Mouse (Mus musculus) intestine, embryonic 15.5 days (tissue): ENCODE results near the gene Cntnap4. TPM values are rescaled to one million over a fixed set of nuclear protein-coding genes. Genes with fewer than 3 reads are reported as not detected.

Source experiments
- ATAC-seq: fragments of 200-750 bp; cut with Nextera tagmentation; 2 replicates; pipeline ENCODE4 v1.8.0; 2017; ENCODE audit warnings: moderate TSS enrichment, moderate library complexity
- H3K27ac ChIP-seq: fragments of 300-500 bp; sonication (generic); 2 replicates; pipeline ENCODE4 v1.5.1; 2015; ENCODE audit warnings: mild to moderate bottlenecking, inconsistent platforms
- H3K27me3 ChIP-seq: fragments of 300-500 bp; sonication (generic); replicated peaks from 2 replicates; pipeline ENCODE4 v1.6.1; 2015; ENCODE audit warnings: inconsistent platforms
- H3K36me3 ChIP-seq: fragments of 300-500 bp; sonication (generic); 2 replicates; pipeline ENCODE4 v1.6.1; 2015; ENCODE audit warnings: inconsistent platforms
- H3K4me1 ChIP-seq: fragments of 300-500 bp; sonication (generic); replicated peaks from 2 replicates; pipeline ENCODE4 v1.6.1; 2015; ENCODE audit warnings: inconsistent platforms
- H3K4me2 ChIP-seq: fragments of 300-500 bp; sonication (generic); replicated peaks from 2 replicates; pipeline ENCODE4 v1.6.1; 2015; ENCODE audit warnings: mild to moderate bottlenecking, inconsistent platforms
- H3K4me3 ChIP-seq: fragments of 300-500 bp; sonication (generic); replicated peaks from 2 replicates; pipeline ENCODE4 v1.5.1; 2015; ENCODE audit warnings: inconsistent platforms
- H3K9ac ChIP-seq: fragments of 300-500 bp; sonication (generic); 2 replicates; pipeline ENCODE4 v1.6.1; 2015; ENCODE audit warnings: inconsistent platforms
- H3K9me3 ChIP-seq: fragments of 300-500 bp; sonication (generic); 2 replicates; pipeline ENCODE4 v1.6.1; 2016; ENCODE audit warnings: inconsistent platforms
- WGBS: fragments of 180-500 bp; shearing (Covaris S2); methylation state at CpG from one replicate; pipeline ENCODE4 v1.1.7; 2015; 5-methylcytosine and 5-hydroxymethylcytosine counted together
- polyA plus RNA-seq: library from polyadenylated mRNA; unstranded; fragments of >200 nt; fragmentation: Nextera tagmentation; extraction: Ambion mirVana; gene quantifications from 2 replicates; pipeline ENCODE4 v1.2.1, GENCODE M21; 2015

Cntnap4 gene
- polyA plus RNA-seq, 1 experiment from 2014 or later = 1.3 TPM

DNA sequence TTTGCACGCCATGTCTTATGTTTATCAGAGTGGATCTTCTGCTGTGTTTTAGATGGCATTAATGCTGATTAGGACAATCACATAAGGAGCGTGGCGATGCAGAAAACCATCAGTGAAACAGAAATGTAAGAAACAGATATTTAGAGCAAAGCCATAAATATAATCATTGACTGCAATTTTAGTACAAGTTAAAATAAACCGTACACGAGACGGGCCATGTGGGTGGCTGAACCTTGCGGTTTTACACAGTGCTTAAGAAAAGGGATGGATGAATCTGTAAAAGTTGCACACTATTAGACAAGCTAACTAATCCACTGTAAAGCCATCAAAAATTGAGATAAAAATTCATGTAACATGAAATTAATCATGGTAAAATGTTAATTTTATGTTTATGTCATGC lies 58.9 kb downstream of the Cntnap4 start:
- no peak overlapping the region for H3K9ac ChIP-seq
- H3K4me2 ChIP-seq = no peak overlapping the region
- H3K36me3 ChIP-seq = no peaks in the 10 kb centered on the region
- H3K27me3 ChIP-seq = no peaks in the 10 kb centered on the region
- ATAC-seq = no peak
- no peak overlapping the region for H3K27ac ChIP-seq
- H3K4me3 ChIP-seq = no peak overlapping the region
- H3K9me3 ChIP-seq = no peaks in the 10 kb centered on the region
- H3K4me1 ChIP-seq = no peaks in the 10 kb centered on the region
- WGBS = 73% methylated on average over 7 of the region's 7 CpGs

DNA sequence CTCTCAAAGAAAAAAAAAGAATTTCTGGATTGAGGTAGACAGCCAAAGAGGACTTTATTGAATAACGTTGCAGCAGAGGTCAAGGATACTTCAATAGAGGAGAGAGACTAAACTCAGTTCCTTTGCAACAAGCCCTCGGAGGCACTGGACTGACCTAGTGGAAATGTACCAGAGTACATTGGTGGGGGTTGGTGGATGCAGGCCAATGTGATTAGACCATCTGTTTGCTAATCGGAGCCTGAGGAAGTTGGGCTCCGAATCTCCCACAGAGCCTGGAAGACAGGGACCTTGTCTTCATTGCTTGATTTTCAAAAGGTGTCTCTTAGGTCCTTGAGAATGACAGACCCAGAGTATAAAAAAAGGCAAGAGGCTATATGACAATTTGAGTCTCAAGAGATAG lies 82.8 kb downstream of the Cntnap4 start:
- Histone ChIP-seq H3K27ac (no peak overlapping the region), H3K4me2 (no peak overlapping the region), H3K9ac (no peak overlapping the region), H3K9me3 (no peaks in the 10 kb centered on the region), H3K36me3 (no peaks in the 10 kb centered on the region), H3K4me3 (no peak overlapping the region), H3K27me3 (no peaks in the 10 kb centered on the region), H3K4me1 (no peaks in the 10 kb centered on the region)
- 90% methylated on average over 4 of the region's 4 CpGs for WGBS
- ATAC-seq = no peak

DNA sequence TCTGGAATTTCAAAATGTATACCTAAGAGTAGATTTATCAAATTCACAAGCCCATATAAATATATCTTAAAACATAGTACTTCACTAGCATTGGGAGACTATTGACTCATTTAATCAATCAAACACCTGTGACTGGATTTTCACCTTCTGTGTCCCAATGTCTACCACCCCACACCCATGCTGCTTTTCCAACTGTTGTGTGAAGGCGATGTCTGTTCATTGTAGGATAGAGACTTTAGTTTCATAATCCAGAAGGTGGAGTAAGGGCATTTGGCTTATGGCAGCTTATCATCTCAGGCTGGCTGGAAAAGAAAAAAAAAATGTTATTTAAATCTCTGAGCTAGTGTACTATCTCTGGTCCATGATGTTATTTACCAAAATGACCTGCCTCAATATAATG lies 83.4 kb downstream of the Cntnap4 start:
- H3K27me3 ChIP-seq = no peaks in the 10 kb centered on the region
- H3K27ac ChIP-seq = no peak overlapping the region
- no peak overlapping the region for H3K4me3 ChIP-seq
- no peaks in the 10 kb centered on the region for H3K36me3 ChIP-seq
- no peaks in the 10 kb centered on the region for H3K9me3 ChIP-seq
- no peak overlapping the region for H3K4me2 ChIP-seq
- no peak overlapping the region for H3K9ac ChIP-seq
- 100% methylated on average over 1 of the region's 1 CpGs for WGBS
- H3K4me1 ChIP-seq = no peaks in the 10 kb centered on the region
- ATAC-seq = no peak

DNA sequence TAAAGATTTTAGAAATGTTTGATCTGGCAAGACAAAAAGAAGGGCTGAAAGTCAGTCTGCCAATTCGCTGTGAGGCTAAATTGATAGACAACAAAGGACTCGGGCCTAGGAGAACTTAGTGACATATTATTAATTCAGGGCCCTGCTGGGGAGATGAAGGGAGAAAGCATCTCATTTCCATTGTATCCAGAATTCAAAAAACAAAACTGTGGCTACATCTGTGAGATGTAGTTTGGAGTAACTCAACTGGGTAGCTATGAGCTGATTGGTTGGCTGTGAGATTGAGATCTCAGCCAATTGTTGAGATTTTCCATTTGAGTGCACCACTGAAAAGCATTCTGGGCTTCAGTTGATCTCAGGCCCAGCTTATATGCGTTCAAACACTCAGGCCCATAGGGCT lies 84.2 kb downstream of the Cntnap4 start:
- 77% methylated on average over 3 of the region's 3 CpGs for WGBS
- no peak for ATAC-seq
- no peaks in the 10 kb centered on the region for H3K4me1 ChIP-seq

DNA sequence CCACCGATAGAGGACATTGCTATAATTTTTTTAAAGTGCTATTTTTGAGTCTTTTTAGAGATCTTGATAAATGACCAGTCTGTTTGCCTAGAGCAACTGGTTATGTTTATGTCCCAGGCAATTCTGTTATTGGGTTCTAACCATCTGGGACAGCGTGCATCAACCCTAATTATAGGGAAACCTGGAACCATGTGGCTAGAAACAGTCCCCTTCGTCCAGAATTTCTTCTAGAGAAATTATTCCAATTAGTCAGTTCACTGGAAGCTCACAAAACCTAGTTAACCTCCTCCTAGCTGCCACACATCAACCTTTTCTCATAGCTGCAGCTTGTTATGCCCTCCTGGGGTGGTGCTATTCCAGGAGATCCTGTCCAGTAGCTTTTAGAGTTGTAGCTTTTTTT lies 94.2 kb downstream of the Cntnap4 start:
- no peak for ATAC-seq
- no peak overlapping the region for H3K4me3 ChIP-seq
- H3K36me3 ChIP-seq = no peaks in the 10 kb centered on the region
- H3K4me2 ChIP-seq = no peak overlapping the region
- H3K4me1 ChIP-seq = no peaks in the 10 kb centered on the region
- no peak overlapping the region for H3K9ac ChIP-seq
- 69% methylated on average over 3 of the region's 3 CpGs for WGBS
- H3K27me3 ChIP-seq = no peaks in the 10 kb centered on the region
- H3K27ac ChIP-seq = no peak overlapping the region
- H3K9me3 ChIP-seq = no peaks in the 10 kb centered on the region

More for the DNA sequence above, 84.2 kb downstream of the Cntnap4 start:
- no peaks in the 10 kb centered on the region for H3K9me3 ChIP-seq
- no peaks in the 10 kb centered on the region for H3K36me3 ChIP-seq
- H3K27ac ChIP-seq = no peak overlapping the region
- no peak overlapping the region for H3K9ac ChIP-seq
- H3K27me3 ChIP-seq = no peaks in the 10 kb centered on the region
- H3K4me3 ChIP-seq = no peak overlapping the region
- no peak overlapping the region for H3K4me2 ChIP-seq

DNA sequence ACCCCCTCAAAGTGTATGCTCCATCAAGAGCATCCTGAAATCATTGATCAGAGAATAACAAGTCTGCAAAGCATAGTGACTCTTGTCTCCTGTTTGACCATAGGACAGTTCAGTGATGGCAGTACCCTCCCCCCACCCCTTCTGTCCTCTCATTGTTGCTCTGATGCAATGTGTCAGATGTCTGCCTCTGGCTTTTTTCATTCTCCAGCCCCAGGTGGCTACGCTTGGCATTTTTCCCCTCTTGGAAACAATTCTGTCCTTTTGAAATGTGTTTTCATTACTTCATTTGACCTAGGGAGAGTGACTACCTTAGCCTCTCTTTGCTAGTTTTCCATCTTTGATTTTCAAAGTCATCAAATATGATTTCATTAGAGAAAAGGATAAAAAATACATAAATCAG lies 104.8 kb downstream of the Cntnap4 start:
- no peaks in the 10 kb centered on the region for H3K36me3 ChIP-seq
- ATAC-seq = no peak
- H3K4me1 ChIP-seq = no peaks in the 10 kb centered on the region
- no peak overlapping the region for H3K4me3 ChIP-seq
- no peak overlapping the region for H3K4me2 ChIP-seq
- H3K9ac ChIP-seq = no peak overlapping the region
- H3K27me3 ChIP-seq = no peaks in the 10 kb centered on the region
- no peaks in the 10 kb centered on the region for H3K9me3 ChIP-seq
- no peak overlapping the region for H3K27ac ChIP-seq
- WGBS = 21% methylated on average over 1 of the region's 1 CpGs

DNA sequence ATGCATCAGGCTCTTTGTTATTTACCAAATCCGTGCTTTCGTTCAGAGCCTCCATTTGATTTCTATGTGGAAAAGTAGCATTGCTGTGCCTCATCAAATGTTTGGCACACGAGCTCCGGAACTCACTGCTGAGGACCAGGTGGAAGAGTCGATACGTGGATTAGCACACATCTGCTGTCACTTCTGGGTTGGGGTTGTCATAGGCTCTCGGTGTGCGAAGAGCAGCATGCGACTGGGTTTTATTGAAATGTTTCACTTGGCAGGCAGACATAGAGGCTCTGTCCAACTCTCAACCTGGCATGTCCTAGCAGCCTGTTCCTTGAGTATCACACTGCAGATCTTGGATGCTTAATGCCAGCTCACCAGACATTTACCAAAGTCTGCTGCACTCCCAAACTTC lies 111.9 kb downstream of the Cntnap4 start:
- 88% methylated on average over 9 of the region's 9 CpGs for WGBS

DNA sequence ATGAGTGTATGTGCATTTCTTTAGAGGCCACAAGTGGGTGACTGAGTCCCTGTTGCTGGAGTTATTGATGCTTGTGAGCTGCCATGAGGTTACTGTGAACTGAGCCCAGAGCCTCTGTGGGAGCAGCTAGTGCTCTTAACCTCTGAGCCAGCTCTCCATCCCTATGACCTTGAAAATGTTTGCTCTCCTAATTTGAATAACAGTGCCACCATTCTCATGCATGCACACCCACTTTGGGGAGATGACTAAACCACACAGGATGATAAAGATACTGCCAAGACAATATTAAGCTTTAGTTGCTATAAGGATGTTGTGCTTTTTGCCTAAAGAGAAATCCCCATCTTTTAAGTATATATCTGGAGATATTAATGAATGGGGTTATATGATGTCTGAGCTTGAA lies 125.9 kb downstream of the Cntnap4 start:
- H3K9me3 ChIP-seq = no peaks in the 10 kb centered on the region
- no peaks in the 10 kb centered on the region for H3K36me3 ChIP-seq
- no peak for ATAC-seq
- H3K27ac ChIP-seq = no peak overlapping the region
- no peak overlapping the region for H3K9ac ChIP-seq
- no peak overlapping the region for H3K4me2 ChIP-seq
- H3K4me1 ChIP-seq = no peaks in the 10 kb centered on the region
- H3K27me3 ChIP-seq = no peaks in the 10 kb centered on the region
- H3K4me3 ChIP-seq = no peak overlapping the region

More for the DNA sequence above, 111.9 kb downstream of the Cntnap4 start:
- H3K27me3 ChIP-seq = no peaks in the 10 kb centered on the region
- H3K36me3 ChIP-seq = no peaks in the 10 kb centered on the region
- H3K4me1 ChIP-seq = no peaks in the 10 kb centered on the region
- H3K9ac ChIP-seq = no peak overlapping the region
- no peak overlapping the region for H3K4me2 ChIP-seq
- H3K27ac ChIP-seq = no peak overlapping the region
- no peak for ATAC-seq
- H3K9me3 ChIP-seq = no peaks in the 10 kb centered on the region
- no peak overlapping the region for H3K4me3 ChIP-seq

DNA sequence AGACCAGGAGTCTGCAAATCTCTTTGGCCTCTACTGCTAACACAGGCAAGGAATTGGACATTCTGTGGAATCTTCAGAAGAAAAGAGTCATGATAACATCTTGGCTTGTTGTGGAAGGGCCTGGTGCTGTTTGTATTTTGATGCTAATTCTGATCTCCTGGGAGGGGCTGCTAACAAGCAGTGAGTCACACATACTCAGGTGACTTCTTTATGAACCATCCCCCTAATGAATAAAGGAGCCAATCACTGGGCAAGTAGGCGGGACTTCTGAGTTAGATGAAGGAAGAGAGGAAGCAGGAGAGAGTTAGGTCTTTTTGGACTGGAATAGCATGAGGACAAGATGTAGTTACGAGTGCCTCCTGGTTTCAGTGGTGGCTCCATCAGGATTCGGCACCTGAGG lies 128.3 kb downstream of the Cntnap4 start:
- 77% methylated on average over 3 of the region's 3 CpGs for WGBS
- Histone ChIP-seq H3K4me1 (no peaks in the 10 kb centered on the region), H3K4me3 (no peak overlapping the region), H3K9me3 (no peaks in the 10 kb centered on the region), H3K4me2 (no peak overlapping the region), H3K27me3 (no peaks in the 10 kb centered on the region), H3K9ac (no peak overlapping the region), H3K27ac (no peak overlapping the region), H3K36me3 (no peaks in the 10 kb centered on the region)
- no peak for ATAC-seq

DNA sequence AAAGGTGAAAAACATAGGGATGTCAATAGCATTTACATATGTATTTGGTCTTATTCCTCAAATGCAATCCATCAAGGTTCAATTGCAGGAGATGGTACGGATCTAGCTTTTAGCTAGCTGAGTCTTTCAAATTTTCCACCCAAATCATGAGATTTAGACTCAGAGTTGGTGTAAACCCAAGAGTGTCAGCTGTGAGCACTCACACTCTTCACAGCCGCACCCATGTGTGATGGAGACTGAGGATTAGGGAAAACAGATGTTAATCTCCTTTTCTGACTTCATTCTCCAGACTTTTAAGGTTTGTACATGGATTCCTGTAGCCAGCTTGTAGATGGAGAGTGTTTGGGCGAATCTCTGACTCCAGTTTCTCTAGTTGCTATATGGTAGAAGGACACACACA lies 147.1 kb downstream of the Cntnap4 start:
- Histone ChIP-seq H3K4me3 (no peak overlapping the region), H3K36me3 (no peaks in the 10 kb centered on the region), H3K27me3 (no peaks in the 10 kb centered on the region), H3K9ac (no peak overlapping the region), H3K9me3 (no peaks in the 10 kb centered on the region), H3K4me1 (no peaks in the 10 kb centered on the region), H3K4me2 (no peak overlapping the region), H3K27ac (no peak overlapping the region)
- ATAC-seq = no peak
- WGBS = 52% methylated on average over 3 of the region's 3 CpGs

DNA sequence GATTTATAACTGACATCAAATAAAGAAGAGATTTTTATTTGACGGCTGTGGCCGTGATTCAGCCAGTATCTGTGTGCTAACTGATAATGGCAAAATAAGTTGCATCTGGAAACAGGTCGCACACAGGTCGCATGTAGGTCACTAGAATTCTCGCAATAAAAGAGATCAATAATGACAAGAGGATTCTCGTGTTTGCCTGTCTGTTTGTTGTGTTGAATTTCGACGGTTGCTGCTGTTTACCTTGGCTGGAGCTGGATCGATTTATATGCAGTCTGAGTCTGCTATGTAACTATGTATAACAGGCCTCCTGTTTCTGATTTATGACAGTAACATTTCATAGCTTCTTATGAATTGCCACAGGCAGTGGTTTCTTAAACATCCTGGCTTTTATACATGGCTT lies 155.1 kb downstream of the Cntnap4 start:
- no peak overlapping the region for H3K4me2 ChIP-seq
- no peak overlapping the region for H3K4me3 ChIP-seq
- WGBS = 30% methylated on average over 9 of the region's 9 CpGs
- no peak for ATAC-seq
- H3K9ac ChIP-seq = no peak overlapping the region
- no peaks in the 10 kb centered on the region for H3K4me1 ChIP-seq
- no peaks in the 10 kb centered on the region for H3K27me3 ChIP-seq
- H3K27ac ChIP-seq = no peak overlapping the region
- no peaks in the 10 kb centered on the region for H3K9me3 ChIP-seq
- no peaks in the 10 kb centered on the region for H3K36me3 ChIP-seq

DNA sequence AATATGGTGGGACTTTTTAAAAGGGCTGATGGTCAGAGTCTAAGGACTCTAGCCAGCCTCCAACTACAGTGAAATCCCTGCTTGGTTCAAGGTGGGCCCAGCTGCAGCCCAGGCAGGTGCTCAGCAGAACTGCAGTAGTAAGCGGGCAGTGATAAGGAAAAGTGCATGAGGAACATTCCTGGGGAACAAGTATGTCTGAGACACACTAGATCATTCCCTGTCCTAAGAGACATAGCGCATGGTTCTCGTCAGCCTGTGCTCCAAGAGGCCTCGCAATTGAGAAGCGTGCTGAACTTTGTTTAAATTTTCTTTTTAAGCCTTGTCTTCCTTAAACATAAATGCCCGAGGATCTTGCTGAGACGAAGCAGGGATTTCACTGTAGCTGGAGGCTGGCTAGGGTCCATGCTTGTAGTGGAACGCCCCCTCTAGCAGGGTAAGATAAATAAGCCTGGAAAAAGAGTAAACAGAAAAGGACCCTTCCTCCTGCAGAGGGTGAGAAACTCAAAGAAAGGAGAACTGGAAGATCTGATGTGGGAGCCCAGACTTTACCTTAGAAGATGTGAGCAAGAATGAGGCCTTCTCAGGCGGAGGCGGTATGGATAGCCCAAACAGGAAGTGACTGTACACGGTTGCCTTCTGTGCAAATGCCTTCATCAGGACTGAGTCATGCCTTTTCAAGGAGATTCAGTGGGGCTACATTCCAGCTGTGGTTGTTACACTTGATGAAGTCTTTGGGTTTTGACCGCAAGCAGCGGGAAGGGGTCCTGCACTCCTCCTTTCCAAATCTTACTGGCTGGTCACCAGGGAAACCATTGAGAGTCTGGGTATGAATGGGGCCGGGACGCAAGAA lies 161.0 kb downstream of the Cntnap4 start:
- 47% methylated on average over 15 of the region's 15 CpGs for WGBS

DNA sequence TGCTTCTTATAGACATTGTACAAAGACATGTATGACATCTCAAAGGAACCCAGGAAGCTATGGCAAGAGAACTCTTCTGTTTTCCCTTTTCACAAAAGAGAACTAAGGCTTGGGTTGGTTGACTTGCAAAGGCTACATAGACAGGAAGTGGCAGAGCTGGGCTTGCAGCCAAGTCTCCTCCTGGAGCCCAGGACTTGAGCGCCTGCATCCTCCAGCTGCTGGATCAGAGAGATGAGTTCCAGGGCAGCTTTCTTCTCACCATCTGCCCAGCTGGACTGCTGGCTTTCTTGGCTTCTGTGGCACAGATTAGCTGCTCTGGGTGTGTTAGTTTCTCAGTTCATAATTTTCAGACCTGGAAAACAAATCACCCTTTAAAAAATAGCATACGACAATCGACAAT lies 165.7 kb downstream of the Cntnap4 start:
- H3K9me3 ChIP-seq = no peaks in the 10 kb centered on the region
- no peaks in the 10 kb centered on the region for H3K27me3 ChIP-seq
- H3K4me3 ChIP-seq = no peak overlapping the region
- H3K4me2 ChIP-seq = no peak overlapping the region
- H3K36me3 ChIP-seq = no peaks in the 10 kb centered on the region
- H3K9ac ChIP-seq = no peak overlapping the region
- no peaks in the 10 kb centered on the region for H3K4me1 ChIP-seq
- WGBS = 74% methylated on average over 3 of the region's 3 CpGs
- no peak overlapping the region for H3K27ac ChIP-seq
- ATAC-seq = no peak

More for the DNA sequence above, 161.0 kb downstream of the Cntnap4 start:
- no peaks in the 10 kb centered on the region for H3K9me3 ChIP-seq
- no peak overlapping the region for H3K4me3 ChIP-seq
- H3K9ac ChIP-seq = no peak overlapping the region
- no peaks in the 10 kb centered on the region; the same call in 1 of the 2 replicates for H3K4me1 ChIP-seq
- peak overlapping the region; percentile 36 for H3K27ac ChIP-seq
- peak; percentile 68 for ATAC-seq
- no peaks in the 10 kb centered on the region for H3K36me3 ChIP-seq
- no peak overlapping the region for H3K4me2 ChIP-seq
- H3K27me3 ChIP-seq = no peaks in the 10 kb centered on the region
